Mouse (Mus musculus) adrenal gland, postnatal 25 days (tissue): ENCODE measurements at regions not wholly inside any gene's neighbourhood (a gene's known extent, or its start where the extent isn't known, plus 50 kb on each side); places are given as distances from the start of the nearest gene placed in this dataset.

Experiments
- DNase-seq: peaks from one replicate; pipeline ENCODE4 v3.0.0; 2021; ENCODE audit warnings: mixed read lengths

- DNase-seq = no peak
Observed at GRCm38 (mm10) chr13:63699624-63700023, 115.4 kb upstream of the Ercc6l2 start.

- DNase-seq = no peak
Observed at GRCm38 (mm10) chr13:63700747-63701146, 114.3 kb upstream of the Ercc6l2 start.

GRCm38 (mm10) chr13:63701199-63702175, 113.6 kb upstream of the Ercc6l2 start:
- DNase-seq = no peak

- DNase-seq = no peak
Observed at GRCm38 (mm10) chr13:63708567-63708966, 106.5 kb upstream of the Ercc6l2 start.

- no peak for DNase-seq
Observed at GRCm38 (mm10) chr13:63713137-63713536, 101.9 kb upstream of the Ercc6l2 start.

- no peak for DNase-seq
Observed at GRCm38 (mm10) chr13:63716498-63716897, 98.5 kb upstream of the Ercc6l2 start.

GRCm38 (mm10) chr13:63717249-63717648, 97.8 kb upstream of the Ercc6l2 start:
- no peak for DNase-seq

- no peak for DNase-seq
Observed at GRCm38 (mm10) chr13:63718782-63719181, 96.3 kb upstream of the Ercc6l2 start.

- DNase-seq = no peak
Observed at GRCm38 (mm10) chr13:63719351-63720207, 95.5 kb upstream of the Ercc6l2 start.

GRCm38 (mm10) chr13:63720610-63721009, 94.4 kb upstream of the Ercc6l2 start:
- no peak for DNase-seq

GRCm38 (mm10) chr13:63721011-63721625, 93.9 kb upstream of the Ercc6l2 start:
- no peak for DNase-seq

GRCm38 (mm10) chr13:63724293-63724692, 90.7 kb upstream of the Ercc6l2 start:
- DNase-seq = no peak

- DNase-seq = no peak
Observed at GRCm38 (mm10) chr13:63724843-63725582, 90.0 kb upstream of the Ercc6l2 start.

GRCm38 (mm10) chr13:63726035-63726434, 89.0 kb upstream of the Ercc6l2 start:
- DNase-seq = no peak

- DNase-seq = no peak
Observed at GRCm38 (mm10) chr13:63726509-63726908, 88.5 kb upstream of the Ercc6l2 start.

- no peak for DNase-seq
Observed at GRCm38 (mm10) chr13:63735739-63736138, 79.3 kb upstream of the Ercc6l2 start.

- no peak for DNase-seq
Observed at GRCm38 (mm10) chr13:63741879-63742278, 73.2 kb upstream of the Ercc6l2 start.

- no peak for DNase-seq
Observed at GRCm38 (mm10) chr13:63748788-63749187, 66.3 kb upstream of the Ercc6l2 start.

GRCm38 (mm10) chr13:63749997-63750396, 65.0 kb upstream of the Ercc6l2 start:
- no peak for DNase-seq

- DNase-seq = no peak
Observed at GRCm38 (mm10) chr13:63751196-63751595, 63.8 kb upstream of the Ercc6l2 start.

- DNase-seq = no peak
Observed at GRCm38 (mm10) chr13:63757061-63757460, 58.0 kb upstream of the Ercc6l2 start.

GRCm38 (mm10) chr13:63761542-63761941, 53.5 kb upstream of the Ercc6l2 start:
- DNase-seq = no peak
